Mouse (Mus musculus) mouse trophoblast stem cell (cell line): ENCODE measurements around the gene Cd180.

Experiments used
- in situ Hi-C, 2 experiments: fragments of 300-500 bp; cut with MseI, MboI; formaldehyde crosslinking; loops; 2 replicates in 1 of 2; 3 replicates in 1 of 2; pipeline ENCODE4 v1.15.1; 2025

Cd180 gene

GRCm38 (mm10) chr13:102693341-102693801 lies at the start of gene Cd180:
TSS of gene Cd180 (plus strand) at chr13:102693558.
- in situ Hi-C loops = no loop called here

- in situ Hi-C loops = loop anchor here (25.0 kb wide), 1 partner anchor 907 kb away; no protein-coding TSS in a partner anchor
Observed at GRCm38 (mm10) chr13:102644344-102644743, 49.0 kb upstream of the Cd180 start.

- in situ Hi-C loops = loop anchor here (25.0 kb wide), 1 partner anchor 908 kb away; no protein-coding TSS in a partner anchor
Observed at GRCm38 (mm10) chr13:102644789-102645551, 48.4 kb upstream of the Cd180 start.

- in situ Hi-C loops = loop anchor here (25.0 kb wide), 1 partner anchor 909 kb away; no protein-coding TSS in a partner anchor
Observed at GRCm38 (mm10) chr13:102646271-102646771, 47.0 kb upstream of the Cd180 start.

DNA sequence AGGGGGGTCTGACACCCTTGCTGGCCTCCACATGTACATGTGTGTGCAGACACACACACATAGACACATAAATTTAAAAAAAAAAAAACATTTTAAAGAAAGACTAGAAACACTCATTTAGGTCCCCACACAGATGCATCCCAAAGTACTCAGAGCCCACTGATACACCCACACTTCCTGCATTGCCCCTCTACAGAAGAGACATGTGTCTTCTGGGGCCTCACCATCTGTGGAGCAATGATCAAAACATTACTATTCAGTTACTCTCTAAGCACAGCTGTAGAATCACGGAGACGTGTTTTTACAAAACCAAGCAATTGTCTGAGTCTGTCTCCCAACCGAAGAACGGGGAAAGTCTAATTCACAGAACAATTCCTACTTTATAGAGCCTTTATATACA lies 45.8 kb upstream of the Cd180 start:
- in situ Hi-C loops = loop anchor here (25.0 kb wide), 1 partner anchor 910 kb away; no protein-coding TSS in a partner anchor

- in situ Hi-C loops = no loop called here
Observed at GRCm38 (mm10) chr13:102652303-102652889, 41.0 kb upstream of the Cd180 start.

- in situ Hi-C loops = no loop called here
Observed at GRCm38 (mm10) chr13:102655071-102655570, 38.2 kb upstream of the Cd180 start.

- in situ Hi-C loops = no loop called here
Observed at GRCm38 (mm10) chr13:102656153-102656690, 37.1 kb upstream of the Cd180 start.

GRCm38 (mm10) chr13:102658223-102658839 lies 35.0 kb upstream of the Cd180 start:
- in situ Hi-C loops = no loop called here

DNA sequence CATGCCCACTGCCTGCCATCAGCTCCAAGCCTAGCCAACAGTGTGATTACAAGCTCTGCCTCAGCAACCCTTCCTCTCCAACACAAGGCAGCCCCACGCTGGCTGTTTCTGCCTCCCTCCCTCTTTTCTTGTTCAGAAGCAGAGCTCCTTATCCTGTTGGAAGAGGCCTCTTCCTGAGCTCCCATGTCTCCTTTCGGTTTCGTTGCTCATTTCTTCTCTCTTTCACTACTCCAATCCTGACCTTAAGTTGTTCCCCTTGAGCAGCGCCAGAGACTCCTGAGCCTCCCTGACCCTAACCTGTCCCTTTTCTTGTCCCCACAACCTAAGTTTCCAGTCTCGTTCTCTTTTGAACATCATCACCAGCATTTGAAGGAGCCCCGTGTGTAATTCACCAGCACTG lies 29.3 kb upstream of the Cd180 start:
- in situ Hi-C loops = no loop called here

- in situ Hi-C loops = no loop called here
Observed at GRCm38 (mm10) chr13:102664843-102665587, 28.3 kb upstream of the Cd180 start.

- in situ Hi-C loops = no loop called here
Observed at GRCm38 (mm10) chr13:102665588-102666232, 27.6 kb upstream of the Cd180 start.

- in situ Hi-C loops = no loop called here
Observed at GRCm38 (mm10) chr13:102666233-102666614, 27.1 kb upstream of the Cd180 start.

DNA sequence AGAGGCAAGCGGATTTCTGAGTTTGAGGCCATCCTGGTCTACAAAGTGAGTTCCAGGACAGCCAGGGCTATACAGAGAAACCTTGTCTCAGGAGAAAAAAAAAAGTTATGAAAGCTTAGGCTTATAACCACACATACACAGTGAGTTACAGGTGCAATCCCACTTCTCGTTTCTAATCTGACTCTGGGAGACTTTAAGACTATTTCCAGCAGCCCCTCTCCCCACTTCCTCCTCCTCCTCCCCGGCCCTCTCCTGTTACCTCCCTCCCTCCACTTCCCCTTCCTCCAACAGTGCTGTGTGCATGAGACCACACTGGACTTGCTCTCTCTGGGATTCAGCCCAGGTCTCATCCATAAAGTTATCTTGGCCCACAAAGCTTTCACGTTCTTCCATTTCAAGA lies 26.6 kb upstream of the Cd180 start:
- in situ Hi-C loops = no loop called here

GRCm38 (mm10) chr13:102667401-102667800 lies 26.0 kb upstream of the Cd180 start:
- in situ Hi-C loops = no loop called here

DNA sequence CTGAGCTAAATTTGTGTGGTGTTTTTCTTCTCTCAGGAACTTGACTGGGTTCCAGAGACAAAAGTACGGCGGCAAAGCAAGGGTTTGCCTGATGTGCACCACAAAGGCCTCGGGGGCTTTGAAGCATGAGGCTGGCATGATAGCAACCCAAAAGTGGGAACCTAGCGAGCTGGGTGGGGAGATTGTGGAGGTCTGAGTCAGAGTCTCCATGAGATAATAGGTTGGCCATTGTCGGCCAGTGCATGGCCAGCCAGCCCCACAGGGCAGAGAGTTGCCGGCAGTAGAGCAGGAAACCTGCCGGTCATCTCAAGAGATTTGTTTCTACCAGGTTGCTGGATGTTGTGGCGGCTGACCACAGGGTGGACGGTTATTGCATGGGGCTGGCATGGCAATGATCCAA lies 25.5 kb upstream of the Cd180 start:
- in situ Hi-C loops = no loop called here

DNA sequence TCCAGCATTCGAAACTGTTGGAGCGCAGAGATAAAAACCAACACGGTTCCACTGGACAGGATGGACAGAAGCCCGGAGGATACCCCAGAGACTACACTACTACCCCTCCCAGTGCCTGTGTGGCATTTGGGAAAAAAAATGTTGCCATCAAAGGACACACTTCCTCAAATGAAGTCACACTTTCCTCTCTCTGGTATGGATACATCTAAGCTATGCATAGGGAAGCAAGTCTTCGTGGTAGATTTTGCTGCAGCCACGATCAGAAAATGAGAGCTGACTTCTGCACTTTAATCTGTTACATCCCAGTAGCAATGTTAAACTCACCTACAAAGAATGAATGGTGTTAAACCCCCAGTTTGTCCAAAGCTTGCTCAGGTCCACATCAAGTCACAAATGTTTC lies 24.4 kb upstream of the Cd180 start:
- in situ Hi-C loops = no loop called here

DNA sequence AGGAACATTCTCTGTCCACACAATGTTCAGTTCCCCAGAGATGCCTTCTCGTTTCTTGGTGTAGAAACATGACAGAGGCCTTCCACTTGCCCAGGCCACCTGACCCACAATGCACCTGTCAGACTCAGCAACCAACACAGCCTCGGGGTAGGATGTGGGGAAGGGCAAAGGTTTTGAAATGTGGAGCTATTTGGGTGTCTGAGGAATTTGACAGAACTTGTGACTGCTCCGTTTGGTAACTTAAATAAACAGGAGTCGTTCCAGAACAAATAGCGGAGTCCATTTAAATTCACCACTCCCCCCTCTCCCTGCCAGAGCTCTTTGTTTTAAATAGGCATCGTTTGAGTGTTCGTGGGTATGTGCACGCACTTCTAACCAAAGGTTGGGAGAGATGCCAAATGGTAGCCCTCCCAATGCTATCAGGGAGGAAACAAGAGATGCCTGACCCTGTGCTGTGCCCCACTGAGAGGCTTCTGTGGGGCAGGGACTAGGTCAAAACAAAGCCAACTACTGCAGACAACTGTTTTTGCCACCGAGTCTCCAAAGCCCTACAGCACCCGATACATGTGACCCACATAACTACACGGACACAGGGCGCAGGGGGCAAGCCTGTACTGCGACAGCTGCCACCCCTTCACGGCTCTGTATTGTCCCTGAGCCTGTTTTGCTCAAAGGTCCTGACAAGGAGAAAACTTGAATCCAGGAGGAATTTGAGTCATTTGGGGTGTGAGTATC lies 23.7 kb upstream of the Cd180 start:
- in situ Hi-C loops = no loop called here

DNA sequence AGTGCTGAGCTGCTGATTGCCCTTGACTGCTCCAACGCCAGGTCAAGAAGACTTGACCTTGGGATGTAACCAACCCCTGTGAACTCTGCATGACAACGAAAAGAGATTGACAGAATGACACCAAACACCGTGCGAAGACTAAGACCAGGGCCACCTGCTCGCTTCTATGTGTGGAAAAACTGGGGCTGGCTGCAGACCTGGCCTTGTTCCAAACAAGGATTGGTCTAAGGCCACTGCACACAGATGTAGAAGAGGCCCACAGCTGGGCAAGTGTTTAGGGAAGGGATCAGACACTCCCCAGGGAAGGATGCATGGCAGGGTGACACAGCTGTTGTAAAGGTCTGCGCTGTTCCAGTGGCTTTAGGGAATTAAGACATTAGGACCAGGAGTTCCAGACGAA lies 22.9 kb upstream of the Cd180 start:
- in situ Hi-C loops = no loop called here

GRCm38 (mm10) chr13:102674083-102674482 lies 19.3 kb upstream of the Cd180 start:
- in situ Hi-C loops = no loop called here
